Mouse (Mus musculus) hindbrain, embryonic 10.5 days (tissue): ENCODE measurements around the gene Krt72. TPM values are rescaled to one million over a fixed set of nuclear protein-coding genes. Genes with fewer than 3 reads are reported as not detected.

Experiments used
- DNase-seq: peaks from one replicate; pipeline ENCODE4 v3.0.0-alpha.2; 2017; ENCODE audit warnings: low spot score
- H3K27ac ChIP-seq: fragments of 300-500 bp; sonication (generic); 2 replicates; pipeline ENCODE4 v1.5.1; 2016; ENCODE audit warnings: mild to moderate bottlenecking, moderate library complexity
- H3K27me3 ChIP-seq: fragments of 300-500 bp; sonication (generic); 2 replicates; pipeline ENCODE4 v1.6.1; 2016; ENCODE audit warnings: mild to moderate bottlenecking; ENCODE audit not compliant: poor library complexity, insufficient read depth, severe bottlenecking
- H3K36me3 ChIP-seq: fragments of 300-500 bp; sonication (generic); 2 replicates; pipeline ENCODE4 v1.6.1; 2016; ENCODE audit warnings: mild to moderate bottlenecking, moderate library complexity
- H3K4me1 ChIP-seq: fragments of 300-500 bp; sonication (generic); replicated peaks from 2 replicates; pipeline ENCODE4 v1.6.1; 2016; ENCODE audit warnings: mild to moderate bottlenecking
- H3K4me3 ChIP-seq: fragments of 300-500 bp; sonication (generic); 2 replicates; pipeline ENCODE4 v1.5.1; 2016; ENCODE audit warnings: mild to moderate bottlenecking, moderate library complexity
- H3K9me3 ChIP-seq: fragments of 300-500 bp; sonication (generic); 2 replicates; pipeline ENCODE4 v1.6.1; 2016; ENCODE audit warnings: mild to moderate bottlenecking, moderate library complexity
- WGBS: fragments of 180-500 bp; shearing (Covaris S2); methylation state at CpG from one replicate; pipeline ENCODE4 v1.1.7; 2016; 5-methylcytosine and 5-hydroxymethylcytosine counted together
- polyA plus RNA-seq: library from polyadenylated mRNA; unstranded; fragments of >200 nt; fragmentation: Nextera tagmentation; extraction: Ambion mirVana; gene quantifications from 2 replicates; pipeline ENCODE4 v1.2.1, GENCODE M21; 2016

Krt72 gene
- polyA plus RNA-seq, 1 experiment from 2014 or later: not detected

GRCm38 (mm10) chr15:101742711-101743110, 43.5 kb downstream of the Krt72 start, which contains the start of gene Krt71:
Gene Krt71, minus strand, starts transcription at chr15:101743109.
- Histone ChIP-seq H3K36me3 (no peaks in the 10 kb centered on the region), H3K4me1 (peaks cover 13% of the 10 kb centered on the region), H3K27ac (no peak within 1 kb of the TSS), H3K4me3 (no peak within 1 kb of the TSS), H3K9me3 (no peaks in the 10 kb centered on the region), H3K27me3 (no peaks in the 10 kb centered on the region)
- WGBS: 60% methylated on average over 14 of the region's 14 CpGs
- DNase-seq: no peak

- Histone ChIP-seq H3K4me1 (no peaks in the 10 kb centered on the region), H3K4me3 (no peak overlapping the region), H3K36me3 (no peaks in the 10 kb centered on the region), H3K27me3 (no peaks in the 10 kb centered on the region), H3K9me3 (no peaks in the 10 kb centered on the region), H3K27ac (no peak overlapping the region)
- no peak for DNase-seq
- 77% methylated on average over 7 of the region's 7 CpGs for WGBS
These were observed 48.5 kb downstream of the Krt72 start for GRCm38 (mm10) chr15:101737786-101738185.

- no peaks in the 10 kb centered on the region for H3K9me3 ChIP-seq
- H3K27ac ChIP-seq: no peak overlapping the region
- no peaks in the 10 kb centered on the region for H3K36me3 ChIP-seq
- H3K4me3 ChIP-seq: no peak overlapping the region
- no peaks in the 10 kb centered on the region for H3K27me3 ChIP-seq
- DNase-seq: no peak
- no peaks in the 10 kb centered on the region for H3K4me1 ChIP-seq
These were observed 55.6 kb downstream of the Krt72 start for GRCm38 (mm10) chr15:101730653-101731052.

Other genes with a start within 250 kb of the Krt72 start
- gene Krt82, start 235.8 kb downstream of the Krt72 start, polyA plus RNA-seq: not detected in 2 replicates
- gene Krt90, start 223.5 kb downstream of the Krt72 start, polyA plus RNA-seq: 0.22 and 0.30 TPM in 2 replicates
- 0.08 TPM in 1 of 2 replicates, not detected in the other for gene Krt75, start 212.6 kb downstream of the Krt72 start, polyA plus RNA-seq
- not detected in 2 replicates for gene Gm5414, start 158.3 kb downstream of the Krt72 start, polyA plus RNA-seq
- gene Gm5478, start 139.1 kb downstream of the Krt72 start, polyA plus RNA-seq: not detected in 2 replicates
- not detected in 2 replicates for gene Krt6b, start 106.2 kb downstream of the Krt72 start, polyA plus RNA-seq
- gene Krt6a, start 92.2 kb downstream of the Krt72 start, polyA plus RNA-seq: not detected in 2 replicates
- 0.16 and 2.1 TPM in 2 replicates for gene Krt5, start 73.6 kb downstream of the Krt72 start, polyA plus RNA-seq
- not detected in 2 replicates for gene Krt71, start 43.4 kb downstream of the Krt72 start, polyA plus RNA-seq
- gene Krt73, start 15.9 kb upstream of the Krt72 start, polyA plus RNA-seq: not detected in 2 replicates
- not detected in 2 replicates for gene Krt2, start 31.7 kb upstream of the Krt72 start, polyA plus RNA-seq
- gene Krt1, start 64.3 kb upstream of the Krt72 start, polyA plus RNA-seq: 0.83 and 2.0 TPM in 2 replicates
- not detected in 2 replicates for gene Krt77, start 83.2 kb upstream of the Krt72 start, polyA plus RNA-seq
- not detected in 2 replicates for gene Krt76, start 106.5 kb upstream of the Krt72 start, polyA plus RNA-seq
- gene Krt4, start 138.3 kb upstream of the Krt72 start, polyA plus RNA-seq: not detected in 2 replicates
- 0.18 TPM in 1 of 2 replicates, not detected in the other for gene Krt79, start 153.9 kb upstream of the Krt72 start, polyA plus RNA-seq
- gene Krt78, start 167.8 kb upstream of the Krt72 start, polyA plus RNA-seq: not detected in 2 replicates
- gene Krt8, start 218.0 kb upstream of the Krt72 start, polyA plus RNA-seq: 43.1 and 55.5 TPM in 2 replicates
- 38.6 and 53.5 TPM in 2 replicates for gene Krt18, start 241.7 kb upstream of the Krt72 start, polyA plus RNA-seq